Mouse (Mus musculus) neural tube, embryonic 15.5 days (tissue): ENCODE results near the gene Tspear. TPM values are rescaled to one million over a fixed set of nuclear protein-coding genes. Genes with fewer than 3 reads are reported as not detected.
"Not testable (repeated sequence)": the region's sequence is repeated elsewhere in the genome, so short reads cannot be mapped to it uniquely, and the experiment has no call there.

Source experiments
- ATAC-seq: fragments of 200-750 bp; cut with Nextera tagmentation; 2 replicates; pipeline ENCODE4 v1.8.0; 2017; ENCODE audit warnings: mild to moderate bottlenecking, moderate TSS enrichment, moderate library complexity; ENCODE audit not compliant: low FRiP score
- H3K27ac ChIP-seq: fragments of 300-500 bp; sonication (generic); replicated peaks from 2 replicates; pipeline ENCODE4 v1.5.1; 2015; ENCODE audit warnings: mild to moderate bottlenecking, inconsistent platforms
- H3K27me3 ChIP-seq: fragments of 300-500 bp; sonication (generic); replicated peaks from 2 replicates; pipeline ENCODE4 v1.6.1; 2015; ENCODE audit warnings: inconsistent platforms
- H3K36me3 ChIP-seq: fragments of 300-500 bp; sonication (generic); 2 replicates; pipeline ENCODE4 v1.6.1; 2015; ENCODE audit warnings: inconsistent platforms
- H3K4me1 ChIP-seq: fragments of 300-500 bp; sonication (generic); 2 replicates; pipeline ENCODE4 v1.6.1; 2015; ENCODE audit warnings: inconsistent platforms
- H3K4me2 ChIP-seq: fragments of 300-500 bp; sonication (generic); 2 replicates; pipeline ENCODE4 v1.6.1; 2015; ENCODE audit warnings: inconsistent platforms, mild to moderate bottlenecking, moderate library complexity
- H3K4me3 ChIP-seq: fragments of 300-500 bp; sonication (generic); replicated peaks from 2 replicates; pipeline ENCODE4 v1.5.1; 2015; ENCODE audit warnings: mild to moderate bottlenecking, inconsistent platforms
- H3K9ac ChIP-seq: fragments of 300-500 bp; sonication (generic); replicated peaks from 2 replicates; pipeline ENCODE4 v1.6.1; 2015; ENCODE audit warnings: mild to moderate bottlenecking, inconsistent platforms
- H3K9me3 ChIP-seq: fragments of 300-500 bp; sonication (generic); replicated peaks from 2 replicates; pipeline ENCODE4 v1.6.1; 2016; ENCODE audit warnings: inconsistent platforms
- WGBS: fragments of 180-500 bp; shearing (Covaris S2); methylation state at CpG from one replicate; pipeline ENCODE4 v1.1.7; 2015; ENCODE audit warnings: mixed read lengths; 5-methylcytosine and 5-hydroxymethylcytosine counted together
- polyA plus RNA-seq: library from polyadenylated mRNA; unstranded; fragments of >200 nt; fragmentation: Nextera tagmentation; extraction: Ambion mirVana; gene quantifications from 2 replicates; pipeline ENCODE4 v1.2.1, GENCODE M21; 2015

Tspear gene
- polyA plus RNA-seq, 1 experiment from 2014 or later: 1.6 TPM

GRCm38 (mm10) chr10:77752312-77752711 is 65.9 kb downstream of the Tspear start:
- 68% methylated on average over 3 of the region's 3 CpGs for WGBS
- H3K9me3 ChIP-seq, H3K4me1 ChIP-seq, H3K27ac ChIP-seq, H3K4me2 ChIP-seq, ATAC-seq, H3K27me3 ChIP-seq, H3K9ac ChIP-seq, H3K4me3 ChIP-seq, H3K36me3 ChIP-seq: not testable (repeated sequence)

- Histone ChIP-seq H3K4me1 (no peaks in the 10 kb centered on the region), H3K36me3 (no peaks in the 10 kb centered on the region), H3K27me3 (no peaks in the 10 kb centered on the region), H3K9ac (no peak overlapping the region), H3K4me3 (no peak overlapping the region), H3K4me2 (no peak overlapping the region), H3K9me3 (no peaks in the 10 kb centered on the region), H3K27ac (no peak overlapping the region)
- no peak for ATAC-seq
These were observed 67.1 kb downstream of the Tspear start for GRCm38 (mm10) chr10:77753448-77753847.

GRCm38 (mm10) chr10:77759582-77759981 is 73.2 kb downstream of the Tspear start, which contains the start of gene Gm3233:
Gm3233 (minus strand) TSS chr10:77759682.
- H3K27ac ChIP-seq, H3K9ac ChIP-seq, H3K9me3 ChIP-seq, H3K4me3 ChIP-seq, ATAC-seq, H3K27me3 ChIP-seq, H3K4me1 ChIP-seq, H3K36me3 ChIP-seq, H3K4me2 ChIP-seq: not testable (repeated sequence)
- WGBS: 67% methylated on average over 1 of the region's 1 CpGs

GRCm38 (mm10) chr10:77769727-77770126 is 83.4 kb downstream of the Tspear start:
- no peaks in the 10 kb centered on the region for H3K4me1 ChIP-seq
- WGBS: 95% methylated on average over 1 of the region's 1 CpGs
- ATAC-seq: no peak
- H3K27me3 ChIP-seq: no peaks in the 10 kb centered on the region
- H3K36me3 ChIP-seq: no peaks in the 10 kb centered on the region
- H3K4me3 ChIP-seq: no peak overlapping the region
- H3K27ac ChIP-seq: no peak overlapping the region
- no peak overlapping the region for H3K4me2 ChIP-seq
- H3K9me3 ChIP-seq: no peaks in the 10 kb centered on the region
- no peak overlapping the region for H3K9ac ChIP-seq

GRCm38 (mm10) chr10:77771225-77771624 is 84.9 kb downstream of the Tspear start, which contains the start of gene Gm3238:
Gm3238 (minus strand) TSS chr10:77771325.
- H3K36me3 ChIP-seq, H3K4me3 ChIP-seq, ATAC-seq, H3K4me1 ChIP-seq, H3K27ac ChIP-seq, H3K27me3 ChIP-seq, H3K9ac ChIP-seq, H3K4me2 ChIP-seq, H3K9me3 ChIP-seq: not testable (repeated sequence)
- WGBS: 57% methylated on average over 1 of the region's 1 CpGs

- not testable (repeated sequence) for H3K9me3 ChIP-seq, H3K4me3 ChIP-seq, H3K4me1 ChIP-seq, H3K4me2 ChIP-seq, H3K27me3 ChIP-seq, ATAC-seq, H3K9ac ChIP-seq, H3K27ac ChIP-seq, H3K36me3 ChIP-seq
- 87% methylated on average over 3 of the region's 3 CpGs for WGBS
These were observed 85.8 kb downstream of the Tspear start for GRCm38 (mm10) chr10:77772142-77772541.

GRCm38 (mm10) chr10:77776844-77777243 is 90.5 kb downstream of the Tspear start, which contains the start of gene Gm7138:
Gm7138 (minus strand) TSS chr10:77776944.
- H3K9ac ChIP-seq, H3K36me3 ChIP-seq, H3K9me3 ChIP-seq, ATAC-seq, H3K27ac ChIP-seq, H3K27me3 ChIP-seq, H3K4me2 ChIP-seq, H3K4me3 ChIP-seq, H3K4me1 ChIP-seq: not testable (repeated sequence)
- WGBS: 83% methylated on average over 1 of the region's 1 CpGs

GRCm38 (mm10) chr10:77782442-77782841 is 96.1 kb downstream of the Tspear start, which contains the start of gene Gm3250:
Gm3250 (minus strand) TSS chr10:77782542.
- H3K9ac ChIP-seq, H3K36me3 ChIP-seq, H3K27ac ChIP-seq, ATAC-seq, H3K4me1 ChIP-seq, H3K4me3 ChIP-seq, H3K4me2 ChIP-seq, H3K27me3 ChIP-seq, H3K9me3 ChIP-seq: not testable (repeated sequence)
- WGBS: 47% methylated on average over 1 of the region's 1 CpGs

- H3K4me2 ChIP-seq, H3K27me3 ChIP-seq, H3K36me3 ChIP-seq, H3K9me3 ChIP-seq, ATAC-seq, H3K9ac ChIP-seq, H3K27ac ChIP-seq, H3K4me1 ChIP-seq, H3K4me3 ChIP-seq: not testable (repeated sequence)
- 92% methylated on average over 3 of the region's 3 CpGs for WGBS
These were observed 97.0 kb downstream of the Tspear start for GRCm38 (mm10) chr10:77783396-77783795.

GRCm38 (mm10) chr10:77787876-77788275 is 101.5 kb downstream of the Tspear start, which contains the start of gene Gm7137:
Gm7137 (minus strand) TSS chr10:77788200.
- H3K4me3 ChIP-seq, H3K4me1 ChIP-seq, H3K9me3 ChIP-seq, H3K36me3 ChIP-seq, ATAC-seq, H3K27ac ChIP-seq, H3K9ac ChIP-seq, H3K4me2 ChIP-seq, H3K27me3 ChIP-seq: not testable (repeated sequence)
- WGBS: 29% methylated on average over 1 of the region's 1 CpGs

- no peak for ATAC-seq
- Histone ChIP-seq H3K9ac (no peak overlapping the region), H3K27ac (no peak overlapping the region), H3K4me1 (no peaks in the 10 kb centered on the region), H3K36me3 (no peaks in the 10 kb centered on the region), H3K27me3 (no peaks in the 10 kb centered on the region), H3K9me3 (no peaks in the 10 kb centered on the region), H3K4me2 (no peak overlapping the region), H3K4me3 (no peak overlapping the region)
- WGBS: 71% methylated on average over 2 of the region's 2 CpGs
These were observed 102.3 kb downstream of the Tspear start for GRCm38 (mm10) chr10:77788621-77789020.

- H3K9ac ChIP-seq: no peak within 1 kb of the TSS
- no peak within 1 kb of the TSS for H3K4me2 ChIP-seq
- WGBS: 56% methylated on average over 2 of the region's 2 CpGs
- ATAC-seq: no peak
- H3K4me1 ChIP-seq: 0 out of 2 replicates have a peak, but pooled peaks cover 5% of the 10 kb centered on the region
- no peaks in the 10 kb centered on the region for H3K9me3 ChIP-seq
- no peak within 1 kb of the TSS for H3K4me3 ChIP-seq
- H3K27me3 ChIP-seq: no peaks in the 10 kb centered on the region
- H3K36me3 ChIP-seq: no peaks in the 10 kb centered on the region
- H3K27ac ChIP-seq: no peak within 1 kb of the TSS
These were observed 108.6 kb downstream of the Tspear start, which contains the start of gene Gm9639 for GRCm38 (mm10) chr10:77794976-77795375. Gm9639 (minus strand) TSS chr10:77795076.

GRCm38 (mm10) chr10:77797677-77798076 is 111.3 kb downstream of the Tspear start:
- no peaks in the 10 kb centered on the region for H3K27me3 ChIP-seq
- H3K4me1 ChIP-seq: 0 out of 2 replicates have a peak, but pooled peaks cover 5% of the 10 kb centered on the region
- no peak overlapping the region for H3K9ac ChIP-seq
- no peak for ATAC-seq
- WGBS: 27% methylated on average over 3 of the region's 3 CpGs
- no peaks in the 10 kb centered on the region for H3K9me3 ChIP-seq
- H3K4me2 ChIP-seq: no peak overlapping the region
- no peak overlapping the region for H3K27ac ChIP-seq
- no peaks in the 10 kb centered on the region for H3K36me3 ChIP-seq
- no peak overlapping the region for H3K4me3 ChIP-seq
